Mouse (Mus musculus) pancreas, adult 10 weeks (tissue): ENCODE data around the gene Gm7247. TPM values are rescaled to one million over a fixed set of nuclear protein-coding genes. Genes with fewer than 3 reads are reported as not detected.

Source experiments
- polyA plus RNA-seq: library from polyadenylated mRNA; stranded (reverse); fragments of 350-450 nt; fragmentation: Illumina TruSeq; extraction: RNeasy Lipid Tissue Mini Kit (QIAGEN cat#74804); gene quantifications from one replicate; pipeline ENCODE4 v1.2.3, GENCODE M21; 2015; ENCODE audit warnings: low read depth, low replicate concordance; ENCODE audit not compliant: insufficient read depth

Gm7247 gene
- polyA plus RNA-seq: not detected

DNA sequence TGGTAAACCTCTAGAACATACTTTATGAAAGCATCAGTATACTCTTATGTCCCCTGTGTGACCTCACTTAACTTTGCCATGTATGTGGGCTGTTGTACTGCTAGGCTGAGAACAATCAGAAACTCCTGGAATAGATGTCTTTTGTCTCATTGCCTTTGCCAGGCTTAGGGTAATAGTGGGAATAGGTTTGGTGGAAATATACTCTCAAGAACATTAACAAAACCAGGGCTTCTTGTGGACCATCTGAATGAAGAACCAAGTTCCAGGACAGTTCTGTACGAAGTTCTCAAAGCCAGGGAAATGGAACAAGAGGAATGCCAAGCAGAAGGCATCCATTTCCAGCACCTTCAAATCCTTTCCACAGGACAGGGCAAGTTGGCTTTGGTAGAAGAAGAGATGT is at the start of gene Gm7247:
Gene Gm7247, plus strand, starts transcription at position 301 of the 400 bp plus-strand sequence.

DNA sequence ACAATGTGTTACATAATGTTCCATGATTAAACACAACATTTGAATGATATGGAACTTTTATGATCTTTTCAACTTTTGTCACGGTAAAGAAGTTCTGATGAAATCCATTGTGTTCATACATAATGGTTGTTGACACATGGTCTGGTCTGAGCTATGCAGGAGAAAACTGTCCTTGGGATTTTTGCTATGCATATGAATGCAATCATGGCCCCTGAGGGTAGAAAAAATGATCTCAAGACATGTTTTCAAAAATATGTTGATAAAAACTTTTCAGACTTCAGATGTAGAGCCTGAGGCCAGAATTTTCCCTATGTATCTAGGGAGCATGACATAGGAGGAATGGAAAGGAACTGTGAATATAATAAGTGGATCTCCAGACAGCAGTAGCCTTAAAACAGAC is 49.0 kb downstream of the Gm7247 start, which contains the start of gene Vmn2r88:
Gene Vmn2r88, plus strand, starts transcription at position 301 of the 400 bp plus-strand sequence.

DNA sequence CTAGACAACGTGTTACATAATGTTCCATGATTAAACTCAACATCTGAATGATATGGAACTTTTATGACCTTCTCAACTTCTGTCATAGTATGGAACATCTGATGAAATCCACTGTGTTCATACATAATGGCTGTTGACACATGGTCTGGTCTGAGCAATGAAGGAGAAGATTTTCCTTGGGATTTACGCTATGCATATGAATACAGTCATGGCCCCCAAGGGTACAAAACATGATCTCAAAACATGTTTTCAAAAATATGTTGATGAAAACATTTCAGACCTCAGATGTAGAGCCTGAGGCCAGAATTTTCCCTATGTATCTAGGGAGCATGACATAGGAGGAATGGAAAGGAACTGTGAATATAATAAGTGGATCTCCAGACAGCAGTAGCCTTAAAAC is 90.0 kb downstream of the Gm7247 start, which contains the start of gene Vmn2r89:
Gene Vmn2r89, plus strand, starts transcription at position 301 of the 400 bp plus-strand sequence.

GRCm38 (mm10) chr14:51552490-51552889 is 190.9 kb downstream of the Gm7247 start, which contains the start of gene Gm5622:
Gene Gm5622 (plus strand): TSS chr14:51552790.

DNA sequence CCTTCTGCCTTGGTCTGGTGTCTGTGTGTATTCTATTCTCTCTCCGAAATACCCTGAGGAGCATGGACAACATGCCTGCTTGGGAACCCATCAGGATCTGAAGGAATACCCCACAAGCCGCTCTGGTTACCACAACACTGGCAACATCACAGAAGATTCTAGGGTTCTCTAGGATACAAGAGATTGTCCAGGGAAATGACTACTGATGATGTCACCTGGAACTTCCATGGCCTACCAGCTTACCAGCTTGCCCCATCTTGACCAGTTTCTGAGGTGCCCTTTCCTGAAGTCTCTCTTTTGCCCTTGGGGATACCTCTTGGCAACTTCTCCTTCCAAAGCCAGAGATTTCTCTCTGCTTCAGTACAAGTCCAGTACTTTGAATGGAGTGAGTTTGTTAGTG is 212.4 kb downstream of the Gm7247 start, which contains the start of gene Gm17175:
Gene Gm17175, minus strand, starts transcription at position 101 of the 400 bp plus-strand sequence.

DNA sequence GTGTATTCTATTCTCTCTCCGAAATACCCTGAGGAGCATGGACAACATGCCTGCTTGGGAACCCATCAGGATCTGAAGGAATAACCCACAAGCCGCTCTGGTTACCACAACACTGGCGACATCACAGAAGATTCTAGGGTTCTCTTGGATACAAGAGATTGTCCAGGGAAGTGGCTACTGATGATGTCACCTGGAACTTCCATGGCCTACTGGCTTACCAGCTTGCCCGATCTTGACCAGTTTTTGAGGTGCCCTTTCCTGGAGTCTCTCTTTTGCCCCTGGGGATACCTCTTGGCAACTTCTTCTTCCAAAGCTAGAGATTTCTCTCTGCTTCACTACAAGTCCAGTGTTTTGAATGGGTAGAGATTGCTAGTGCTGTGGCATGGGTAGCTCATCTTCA is 230.5 kb downstream of the Gm7247 start, which contains the start of gene Gm17174:
Gene Gm17174, minus strand, starts transcription at position 101 of the 400 bp plus-strand sequence.

DNA sequence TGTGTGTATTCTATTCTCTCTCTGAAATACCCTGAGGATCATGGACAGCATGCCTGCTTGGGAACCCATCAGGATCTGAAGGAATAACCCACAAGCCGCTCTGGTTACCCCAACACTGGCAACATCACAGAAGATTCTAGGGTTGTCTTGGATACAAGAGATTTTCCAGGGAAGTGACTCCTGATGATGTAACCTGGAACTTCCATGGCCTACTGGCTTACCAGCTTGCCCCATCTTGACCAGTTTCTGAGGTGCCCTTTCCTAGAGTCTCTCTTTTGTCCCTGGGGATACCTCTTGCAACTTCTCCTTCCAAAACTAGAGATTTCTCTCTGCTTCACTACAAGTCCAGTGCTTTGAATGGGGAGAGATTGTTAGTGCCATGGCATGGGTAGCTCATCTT is 249.7 kb downstream of the Gm7247 start, which contains the start of gene Gm17078:
Gene Gm17078, minus strand, starts transcription at position 101 of the 400 bp plus-strand sequence.

Other genes with a start within 250 kb of the Gm7247 start
- not detected for gene Eddm3b, start 247.3 kb upstream of the Gm7247 start, polyA plus RNA-seq
- not detected for gene Rnase6, start 237.8 kb upstream of the Gm7247 start, polyA plus RNA-seq
- gene Rnase1, start 215.0 kb upstream of the Gm7247 start, polyA plus RNA-seq: 15,145 TPM
- not detected for gene Rnase2b, start 199.5 kb upstream of the Gm7247 start, polyA plus RNA-seq
- not detected for gene Ang2, start 162.6 kb upstream of the Gm7247 start, polyA plus RNA-seq
- not detected for gene Ear14, start 158.4 kb upstream of the Gm7247 start, polyA plus RNA-seq
- gene Rnase2a, start 105.6 kb upstream of the Gm7247 start, polyA plus RNA-seq: not detected
- not detected for gene Vmn2r88, start 49.1 kb downstream of the Gm7247 start, polyA plus RNA-seq
- not detected for gene Vmn2r89, start 90.1 kb downstream of the Gm7247 start, polyA plus RNA-seq
- gene Gm5622, start 191.0 kb downstream of the Gm7247 start, polyA plus RNA-seq: not detected
- not detected for gene Gm17175, start 212.3 kb downstream of the Gm7247 start, polyA plus RNA-seq
- gene Gm17174, start 230.4 kb downstream of the Gm7247 start, polyA plus RNA-seq: not detected
- gene Gm17078, start 249.6 kb downstream of the Gm7247 start, polyA plus RNA-seq: not detected